19 mouse cellular contexts compared by ENCODE assay signal in genomic region chr2:65870919-65871582, GRCm38 (mm10). TPM values are rescaled to one million over a fixed set of nuclear protein-coding genes. Genes with fewer than 3 reads are reported as not detected.
A peak's percentile ranks its signal among the peaks of the same experiment; 100 is the strongest.
DNase-seq lines count a peak whose midpoint lies in the region; ATAC-seq and TF ChIP-seq lines count a peak whose summit lies in the region.
"Had no signal": no experiment of that assay in that cellular context is flagged by ENCODE, and none has a peak within 500 bp of the region (broad histone marks: within the 10 kb centered on the region; RNA-seq: fewer than 3 reads in every experiment).

No protein-coding gene starts in this region.

- H3K4me3 ChIP-seq in megakaryocyte, embryonic 14.5 days (replicated peaks), result peak overlapping the region; percentile 47
- 0 out of 2 replicates have a peak overlapping the region, but pooled peaks have one; percentile 29 for H3K4me3 ChIP-seq in ES-Bruce4 (ENCODE audit: low read depth, low read length)
- no peak overlapping the region for H3K4me3 ChIP-seq in hindbrain, embryonic 16.5 days (ENCODE audit: low read length)
- H3K4me3 ChIP-seq: liver, embryonic 12.5 days; lung, embryonic 15.5 days had no signal

- no peak for TF ChIP-seq EP300 in ES-Bruce4 (IDR thresholded peaks at IDR 0.05; ENCODE audit: insufficient read depth, low read depth, low read length)

- 0 out of 2 replicates have a peak, but pooled peaks cover 4% of the 10 kb centered on the region for H3K4me1 ChIP-seq in megakaryocyte, embryonic 14.5 days
- no peaks in the 10 kb centered on the region for H3K4me1 ChIP-seq in ES-Bruce4 (ENCODE audit: control insufficient read depth, insufficient read depth, low read length)
- no peaks in the 10 kb centered on the region for H3K4me1 ChIP-seq in hindbrain, embryonic 16.5 days (ENCODE audit: control insufficient read depth, insufficient read depth, low read depth, low read length)
- H3K4me1 ChIP-seq: liver, embryonic 12.5 days had no signal

- H3K36me3 ChIP-seq in megakaryocyte, embryonic 14.5 days (replicated peaks; ENCODE audit: low read length), result no peaks in the 10 kb centered on the region
- no peaks in the 10 kb centered on the region for H3K36me3 ChIP-seq in ES-Bruce4 (ENCODE audit: control insufficient read depth, insufficient read depth, low read length, poor library complexity, severe bottlenecking)
- H3K36me3 ChIP-seq in hindbrain, embryonic 16.5 days (ENCODE audit: control insufficient read depth, insufficient read depth, low read length), result no peaks in the 10 kb centered on the region
- H3K36me3 ChIP-seq: liver, embryonic 12.5 days; lung, embryonic 15.5 days had no signal

- no peak overlapping the region for H3K9ac ChIP-seq in ES-Bruce4 (ENCODE audit: low read depth, poor library complexity, severe bottlenecking)
- H3K9ac ChIP-seq in hindbrain, embryonic 16.5 days (ENCODE audit: low read depth, low read length), result no peak overlapping the region
- H3K9ac ChIP-seq: hindbrain, embryonic 14.5 days; liver, embryonic 12.5 days; lung, embryonic 15.5 days had no signal

- no peak for TF ChIP-seq CTCF in ES-Bruce4 (IDR thresholded peaks at IDR 0.05; ENCODE audit: low read depth, low read length)

- TF ChIP-seq POLR2A in ES-Bruce4 (IDR thresholded peaks at IDR 0.05; ENCODE audit: insufficient read depth, low read length), result no peak

- ATAC-seq in megakaryocyte, adult 5-6 weeks (ENCODE audit: poor library complexity, severe bottlenecking), result no peak
- peak; percentile 61 for ATAC-seq in activated CD4-positive, CD25-positive, alpha-beta regulatory T cell, adult 4 months
- no peak for ATAC-seq in hindbrain, embryonic 16.5 days
- ATAC-seq: liver, embryonic 12.5 days had no signal

- 77% methylated on average over 12 of the region's 12 CpGs for WGBS in hindbrain, embryonic 16.5 days

- no peak overlapping the region for H3K27ac ChIP-seq in ES-Bruce4 (ENCODE audit: insufficient read depth, low read length)
- no peak overlapping the region for H3K27ac ChIP-seq in hindbrain, embryonic 16.5 days (ENCODE audit: low read depth, low read length)
- H3K27ac ChIP-seq: hindbrain, embryonic 14.5 days; liver, embryonic 12.5 days; lung, embryonic 15.5 days had no signal

- H3K27me3 ChIP-seq in megakaryocyte, embryonic 14.5 days (replicated peaks), result no peaks in the 10 kb centered on the region
- H3K27me3 ChIP-seq in ES-Bruce4 (ENCODE audit: control insufficient read depth, insufficient read depth, low read length, poor library complexity, severe bottlenecking), result no peaks in the 10 kb centered on the region
- no peaks in the 10 kb centered on the region for H3K27me3 ChIP-seq in hindbrain, embryonic 16.5 days (replicated peaks; ENCODE audit: control insufficient read depth, insufficient read depth, low read length)
- H3K27me3 ChIP-seq: CH12.LX; liver, embryonic 12.5 days; lung, embryonic 15.5 days had no signal

- no peak overlapping the region for H3K4me2 ChIP-seq in hindbrain, embryonic 16.5 days (ENCODE audit: low read length)
- H3K4me2 ChIP-seq: heart, embryonic 11.5 days; hindbrain, embryonic 14.5 days; liver, embryonic 12.5 days; lung, embryonic 15.5 days had no signal

- DNase-seq in testis, postnatal 14 days (ENCODE audit: low spot score), result peak; percentile 35
- DNase-seq in right cerebral cortex, adult 18-20 months, result no peak
- DNase-seq: adrenal gland, adult 8-10 months; cerebellum, adult 11-12 months; gastrocnemius, postnatal 36 days; heart, postnatal 14 days; kidney, adult 2 months; kidney, postnatal 14 days; right cerebral cortex, postnatal 25 days had no signal

- H3K9me3 ChIP-seq in megakaryocyte, embryonic 14.5 days, result 0 out of 2 replicates have a peak, but pooled peaks cover 3% of the 10 kb centered on the region
- H3K9me3 ChIP-seq in ES-Bruce4 (replicated peaks; ENCODE audit: control insufficient read depth, insufficient read depth, low read length, poor library complexity, severe bottlenecking), result no peaks in the 10 kb centered on the region
- no peaks in the 10 kb centered on the region for H3K9me3 ChIP-seq in hindbrain, embryonic 16.5 days (ENCODE audit: control insufficient read depth, low read length)
- H3K9me3 ChIP-seq: liver, embryonic 12.5 days; lung, embryonic 15.5 days had no signal

RNA-seq across cellular contexts. Expression of gene Csrnp3, which starts 25.5 kb away (rescaled TPM):
- not detected in 2 replicates for polyA plus RNA-seq in megakaryocyte, embryonic 14.5 days (2012; ENCODE audit: insufficient read depth, low replicate concordance)
- total RNA-seq in megakaryocyte, adult 5-6 weeks (2015), result not detected in 2 replicates
- total RNA-seq in megakaryocyte, adult 5-6 weeks (2017), result not detected in 2 replicates
- 4.6 and 5.1 TPM in 2 replicates for polyA plus RNA-seq in ES-Bruce4 (2011; ENCODE audit: insufficient read depth, insufficient read length, low read depth, missing spikeins)
- polyA plus RNA-seq in activated CD4-positive, CD25-positive, alpha-beta regulatory T cell, adult 4 months (2017; shearing (Covaris generic)), result under 1 TPM in 1 of 2 experiments, not detected in 1; 0.22 TPM
- polyA plus RNA-seq in hindbrain, embryonic 16.5 days (2015; fragmentation: Nextera tagmentation; extraction: Ambion mirVana), result 37.2 and 50.0 TPM in 2 replicates
